Mouse (Mus musculus): Measurements from ENCODE around the gene Asf1b. TPM values are rescaled to one million over a fixed set of nuclear protein-coding genes. Genes with fewer than 3 reads are reported as not detected.

Gene Asf1b
- polyA plus RNA-seq, 1 experiment from 2014 or later, result 64.8 TPM

DNA sequence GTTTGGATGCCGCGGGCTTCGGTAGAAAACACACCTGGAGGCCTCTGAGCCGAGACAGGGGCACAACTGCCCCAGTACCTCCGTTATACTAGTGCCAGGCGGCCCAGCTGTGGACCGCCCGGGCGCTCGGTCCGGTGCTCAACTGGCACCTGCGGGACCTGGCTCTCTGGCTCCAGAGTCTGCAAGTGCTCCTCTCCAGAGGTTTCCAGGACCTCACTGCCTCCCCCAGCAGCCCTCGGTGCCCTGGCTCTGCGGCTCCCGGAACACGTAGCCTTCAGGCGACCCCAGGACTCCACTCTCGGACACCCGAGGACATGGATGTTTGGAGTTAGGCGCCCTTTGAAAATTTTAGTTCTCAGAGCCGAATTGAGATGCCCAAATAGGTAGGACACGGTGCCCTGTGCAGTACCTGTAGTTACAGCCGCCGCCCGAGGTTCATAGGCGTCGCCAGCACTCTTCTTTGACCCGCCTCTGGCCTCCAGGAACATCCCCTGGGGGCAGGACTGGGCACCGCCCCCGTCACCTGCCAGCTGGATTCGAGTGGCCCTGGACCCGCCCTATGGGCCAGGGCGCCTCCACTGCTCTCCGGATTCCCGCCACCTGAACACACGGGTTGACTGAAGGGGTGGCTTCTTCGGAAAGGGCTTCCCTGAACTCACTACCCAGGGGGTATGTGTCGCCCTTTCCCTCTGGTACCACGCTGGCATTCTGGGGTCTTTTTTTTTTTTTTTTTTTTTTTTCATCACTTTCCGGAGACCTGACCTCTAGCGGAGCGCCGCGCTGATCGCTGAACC lies 56.6 kb downstream of the Asf1b start, which contains the start of gene 2210011C24Rik:
Gene 2210011C24Rik (minus strand): TSS at position 467 of the 794 bp plus-strand sequence.
- WGBS, result 1% methylated on average over 44 of the region's 45 CpGs
- Histone ChIP-seq H3K27ac (ENCODE audit: low read depth) (no peak within 1 kb of the TSS), H3K9me3 (ENCODE audit: control insufficient read depth, low read length) (no peaks in the 10 kb centered on the region; the same call in 1 of the 2 replicates), H3K4me1 (replicated peaks; ENCODE audit: control insufficient read depth, insufficient read depth, low read length) (peaks cover 22% of the 10 kb centered on the region), H3K4me3 (ENCODE audit: low read depth, low read length) (peak within 1 kb of the TSS; percentile 36), H3K27me3 (replicated peaks; ENCODE audit: control insufficient read depth, insufficient read depth, low read length) (peaks cover 36% of the 10 kb centered on the region), H3K4me2 (ENCODE audit: low read length) (peak within 1 kb of the TSS; percentile 74), H3K9ac (ENCODE audit: low read length) (peak within 1 kb of the TSS; percentile 32; the same call in 1 of the 2 replicates), H3K36me3 (ENCODE audit: control insufficient read depth, insufficient read depth, low read length) (no peaks in the 10 kb centered on the region)
- peak; percentile 16; the same call in 1 of the 2 replicates for ATAC-seq (replicated peaks; ENCODE audit: low FRiP score, low TSS enrichment, low read depth)
- peak; percentile 72 for DNase-seq (ENCODE audit: low spot score)

DNA sequence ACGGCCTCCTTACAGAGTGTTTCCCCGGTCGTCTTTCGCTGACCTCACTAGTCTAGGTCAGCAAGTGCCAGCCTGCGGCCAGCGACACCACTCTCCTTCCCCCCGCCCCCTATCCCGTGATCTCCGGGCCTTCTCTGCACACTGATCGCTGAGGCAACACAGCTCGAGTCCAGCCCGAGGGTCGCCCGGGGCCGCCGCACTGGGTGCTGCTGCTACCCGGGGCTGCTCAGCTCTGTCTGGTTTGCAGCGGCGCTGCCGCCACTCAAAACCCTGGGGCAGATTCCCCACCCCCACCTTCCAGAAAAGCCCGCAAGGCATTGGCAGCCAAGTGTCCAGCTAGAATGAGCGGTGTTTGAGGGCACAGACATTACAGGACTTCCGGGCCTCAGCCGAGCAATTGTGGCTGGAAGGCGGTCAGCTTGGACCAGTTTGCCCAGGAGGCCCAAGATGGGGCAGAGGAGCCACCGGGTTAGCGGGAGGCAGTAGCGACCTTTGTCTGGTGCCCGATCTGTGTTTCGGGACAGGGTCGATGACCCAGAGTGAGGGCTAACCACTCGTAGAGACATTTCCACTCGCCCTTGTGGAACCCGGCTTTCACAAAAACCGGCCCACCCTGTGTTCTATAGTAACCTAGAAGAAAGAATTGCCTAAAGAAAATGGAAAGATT lies 57.3 kb downstream of the Asf1b start:
- DNase-seq (ENCODE audit: low spot score) (peak; percentile 65), ATAC-seq (replicated peaks; ENCODE audit: low FRiP score, low TSS enrichment, low read depth) (0 out of 2 replicates have a peak, but pooled peaks have one; percentile 13)
- Histone ChIP-seq H3K9ac (ENCODE audit: low read length) (no peak overlapping the region), H3K4me3 (ENCODE audit: low read depth, low read length) (peak overlapping the region; percentile 36), H3K4me2 (ENCODE audit: low read length) (peak overlapping the region; percentile 74), H3K27me3 (replicated peaks; ENCODE audit: control insufficient read depth, insufficient read depth, low read length) (peaks cover 36% of the 10 kb centered on the region), H3K9me3 (ENCODE audit: control insufficient read depth, low read length) (no peaks in the 10 kb centered on the region; the same call in 1 of the 2 replicates), H3K36me3 (ENCODE audit: control insufficient read depth, insufficient read depth, low read length) (no peaks in the 10 kb centered on the region), H3K4me1 (replicated peaks; ENCODE audit: control insufficient read depth, insufficient read depth, low read length) (peaks cover 22% of the 10 kb centered on the region), H3K27ac (ENCODE audit: low read depth) (no peak overlapping the region)
- WGBS, result 13% methylated on average over 35 of the region's 35 CpGs

GRCm38 (mm10) chr8:84015833-84016232 lies 60.5 kb downstream of the Asf1b start:
- Histone ChIP-seq H3K4me3 (ENCODE audit: low read depth, low read length) (no peak overlapping the region), H3K9me3 (ENCODE audit: control insufficient read depth, low read length) (no peaks in the 10 kb centered on the region; the same call in 1 of the 2 replicates), H3K9ac (ENCODE audit: low read length) (no peak overlapping the region), H3K4me2 (ENCODE audit: low read length) (no peak overlapping the region), H3K4me1 (replicated peaks; ENCODE audit: control insufficient read depth, insufficient read depth, low read length) (peaks cover 14% of the 10 kb centered on the region), H3K27ac (ENCODE audit: low read depth) (no peak overlapping the region), H3K36me3 (ENCODE audit: control insufficient read depth, insufficient read depth, low read length) (no peaks in the 10 kb centered on the region), H3K27me3 (replicated peaks; ENCODE audit: control insufficient read depth, insufficient read depth, low read length) (peaks cover 27% of the 10 kb centered on the region)
- ATAC-seq (replicated peaks; ENCODE audit: low FRiP score, low TSS enrichment, low read depth), result no peak
- WGBS, result 89% methylated on average over 5 of the region's 5 CpGs
- DNase-seq (ENCODE audit: low spot score), result no peak

GRCm38 (mm10) chr8:84019738-84020137 lies 64.4 kb downstream of the Asf1b start:
- DNase-seq (ENCODE audit: low spot score) (no peak), ATAC-seq (replicated peaks; ENCODE audit: low FRiP score, low TSS enrichment, low read depth) (no peak)
- Histone ChIP-seq H3K9me3 (ENCODE audit: control insufficient read depth, low read length) (no peaks in the 10 kb centered on the region; the same call in 1 of the 2 replicates), H3K9ac (ENCODE audit: low read length) (no peak overlapping the region), H3K4me2 (ENCODE audit: low read length) (no peak overlapping the region), H3K27ac (ENCODE audit: low read depth) (no peak overlapping the region), H3K36me3 (ENCODE audit: control insufficient read depth, insufficient read depth, low read length) (no peaks in the 10 kb centered on the region), H3K4me3 (ENCODE audit: low read depth, low read length) (no peak overlapping the region), H3K4me1 (replicated peaks; ENCODE audit: control insufficient read depth, insufficient read depth, low read length) (peaks cover 18% of the 10 kb centered on the region), H3K27me3 (replicated peaks; ENCODE audit: control insufficient read depth, insufficient read depth, low read length) (no peaks in the 10 kb centered on the region)
- WGBS, result 66% methylated on average over 9 of the region's 9 CpGs

MicroRNA genes within 50 kb of the gene (microRNA counts, 519-probe panel; counts per million panel counts)
- not detected for microRNA mmu-miR-1199

Small RNA genes lying within 50 kb of the gene (microRNA-seq; reads per million reads assigned to microRNA genes)
- gene Gm44330 (not detected), gene Gm44450 (not detected), gene Mir1199 (2.3 reads per million, percentile 24 among the genes with 10 or more reads in this experiment), gene Mir8111 (2.5 reads per million, percentile 25 among the genes with 10 or more reads in this experiment)

Other genes with a start within 250 kb of the Asf1b start
- 220 and 222 TPM in 2 replicates for gene Ddx39, start 240.3 kb upstream of the Asf1b start, polyA plus RNA-seq (2014; fragmentation: Nextera tagmentation; extraction: Ambion mirVana)
- gene Adgre5, start 214.2 kb upstream of the Asf1b start, polyA plus RNA-seq (2014; fragmentation: Nextera tagmentation; extraction: Ambion mirVana), result 40.2 and 41.4 TPM in 2 replicates
- gene Adgrl1, start 55.4 kb upstream of the Asf1b start, polyA plus RNA-seq (2014; fragmentation: Nextera tagmentation; extraction: Ambion mirVana), result 21.8 and 24.9 TPM in 2 replicates
- gene Gm10644, start 302 bp upstream of the Asf1b start, polyA plus RNA-seq (2014; fragmentation: Nextera tagmentation; extraction: Ambion mirVana), result 0.23 and 0.37 TPM in 2 replicates
- 97.9 and 105 TPM in 2 replicates for gene Prkaca, start 17.5 kb downstream of the Asf1b start, polyA plus RNA-seq (2014; fragmentation: Nextera tagmentation; extraction: Ambion mirVana)
- 15.4 and 17.6 TPM in 2 replicates for gene Samd1, start 42.2 kb downstream of the Asf1b start, polyA plus RNA-seq (2014; fragmentation: Nextera tagmentation; extraction: Ambion mirVana)
- gene 1700067K01Rik, start 46.0 kb downstream of the Asf1b start, polyA plus RNA-seq (2014; fragmentation: Nextera tagmentation; extraction: Ambion mirVana), result 0.39 and 0.66 TPM in 2 replicates
- 1.3 and 1.6 TPM in 2 replicates for gene 2210011C24Rik, start 56.7 kb downstream of the Asf1b start, polyA plus RNA-seq (2014; fragmentation: Nextera tagmentation; extraction: Ambion mirVana)
- gene Palm3, start 66.0 kb downstream of the Asf1b start, polyA plus RNA-seq (2014; fragmentation: Nextera tagmentation; extraction: Ambion mirVana), result 5.8 and 7.0 TPM in 2 replicates
- gene Il27ra, start 87.1 kb downstream of the Asf1b start, polyA plus RNA-seq (2014; fragmentation: Nextera tagmentation; extraction: Ambion mirVana), result 0.69 and 1.2 TPM in 2 replicates
- 0.40 and 0.41 TPM in 2 replicates for gene Rln3, start 89.5 kb downstream of the Asf1b start, polyA plus RNA-seq (2014; fragmentation: Nextera tagmentation; extraction: Ambion mirVana)
- 1.5 and 1.9 TPM in 2 replicates for gene Gm10643, start 109.6 kb downstream of the Asf1b start, polyA plus RNA-seq (2014; fragmentation: Nextera tagmentation; extraction: Ambion mirVana)
- gene Rfx1, start 111.3 kb downstream of the Asf1b start, polyA plus RNA-seq (2014; fragmentation: Nextera tagmentation; extraction: Ambion mirVana), result 11.1 and 11.6 TPM in 2 replicates
- 10.8 and 11.7 TPM in 2 replicates for gene Dcaf15, start 149.3 kb downstream of the Asf1b start, polyA plus RNA-seq (2014; fragmentation: Nextera tagmentation; extraction: Ambion mirVana)
- 0.46 and 0.49 TPM in 2 replicates for gene Podnl1, start 170.5 kb downstream of the Asf1b start, polyA plus RNA-seq (2014; fragmentation: Nextera tagmentation; extraction: Ambion mirVana)
- gene Cc2d1a, start 192.4 kb downstream of the Asf1b start, polyA plus RNA-seq (2014; fragmentation: Nextera tagmentation; extraction: Ambion mirVana), result 17.4 and 19.5 TPM in 2 replicates
- gene 4930432K21Rik, start 192.5 kb downstream of the Asf1b start, polyA plus RNA-seq (2014; fragmentation: Nextera tagmentation; extraction: Ambion mirVana), result 0.48 and 0.92 TPM in 2 replicates
- 4.1 and 4.4 TPM in 2 replicates for gene Nanos3, start 229.7 kb downstream of the Asf1b start, polyA plus RNA-seq (2014; fragmentation: Nextera tagmentation; extraction: Ambion mirVana)

Measured in intestine, embryonic 14.5 days (tissue).